Mouse (Mus musculus) C2C12 (cell line): Measurements from ENCODE around the gene Sf3a1.

Source experiments
- CEBPB ChIP-seq: IDR thresholded peaks from one replicate; pipeline ENCODE4 v1.6.1; 2011; ENCODE audit warnings: low read depth, mild to moderate bottlenecking, control low read depth, moderate library complexity
- CTCF ChIP-seq: IDR thresholded peaks from one replicate; pipeline ENCODE4 v1.5.1; 2011; ENCODE audit not compliant: control insufficient read depth, insufficient read depth, insufficient read length
- MYOD1 ChIP-seq: IDR thresholded peaks from one replicate; pipeline ENCODE4 v1.6.1; 2011; ENCODE audit warnings: low read depth; ENCODE audit not compliant: control insufficient read depth, insufficient read length
- USF1 ChIP-seq: IDR thresholded peaks from one replicate; pipeline ENCODE4 v1.6.1; 2011; ENCODE audit warnings: low read depth, mild to moderate bottlenecking, control low read depth, moderate library complexity

DNA sequence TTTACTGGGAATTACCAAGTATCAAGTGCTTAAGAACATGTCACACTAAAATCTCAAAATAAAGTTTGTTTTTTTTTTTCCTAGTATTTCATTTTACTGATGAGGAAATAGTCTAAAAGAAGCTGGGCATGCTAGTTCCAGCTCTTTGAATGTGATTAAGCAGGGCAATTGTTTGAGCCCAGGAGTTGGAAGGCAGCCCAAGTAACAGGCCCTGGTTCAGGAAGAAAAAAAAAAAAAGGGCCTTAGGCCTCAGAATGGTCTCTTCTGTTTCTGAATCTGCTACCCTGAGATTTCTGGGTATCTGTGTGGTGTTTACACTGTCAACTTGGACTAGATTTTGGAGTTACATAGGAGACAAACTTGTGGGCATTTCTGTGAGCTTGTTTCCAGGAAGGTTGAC is 23.4 kb downstream of the Sf3a1 start:
- TF ChIP-seq USF1 (no peak), MYOD1 (no peak), CEBPB (no peak), CTCF (no peak)
